Mouse (Mus musculus): ENCODE data around the gene Pgbd5.

DNA sequence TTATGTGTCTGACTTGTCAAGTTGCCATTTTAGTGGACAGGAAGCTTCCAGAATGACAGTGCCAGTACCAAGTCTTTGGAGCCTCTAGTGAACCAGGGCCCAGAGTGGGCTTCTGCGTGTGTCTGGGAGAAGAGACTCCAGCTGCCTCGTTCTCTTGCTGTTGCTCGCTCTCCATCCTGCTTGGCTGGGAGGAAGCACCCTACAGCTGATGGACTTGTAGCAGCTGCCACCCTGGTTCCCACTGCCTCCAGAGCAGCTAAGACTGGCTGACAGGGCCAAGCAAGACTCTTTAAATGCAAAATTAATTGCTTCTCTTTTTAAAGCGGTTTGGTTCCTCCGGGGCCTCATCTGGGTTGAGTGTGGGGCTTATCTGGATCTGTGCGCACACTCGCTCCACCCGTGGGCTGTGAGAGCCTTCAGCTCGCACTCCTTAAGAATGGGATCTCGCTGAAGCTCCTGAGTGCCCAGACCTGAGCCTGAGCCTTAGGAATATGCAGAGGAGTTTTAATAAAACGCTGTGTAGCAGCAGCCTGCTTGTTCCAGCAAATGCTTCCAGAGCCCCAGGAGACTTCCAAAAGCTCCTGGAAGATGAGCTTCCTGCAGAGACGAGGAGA lies 118.1 kb downstream of the Pgbd5 start:
- TF ChIP-seq CTCF (IDR thresholded peaks at IDR 0.05; ENCODE audit: control insufficient read depth, insufficient read depth, insufficient read length) (no peak), MYOG (IDR thresholded peaks at IDR 0.05; ENCODE audit: control insufficient read depth, extremely low read depth, insufficient read length) (no peak), MAX (IDR thresholded peaks at IDR 0.05) (no peak), USF1 (IDR thresholded peaks at IDR 0.05; ENCODE audit: low read depth) (no peak), FOSL1 (IDR thresholded peaks at IDR 0.05; ENCODE audit: insufficient read depth, low read length, poor library complexity, severe bottlenecking) (no peak), CEBPB (IDR thresholded peaks at IDR 0.05; ENCODE audit: low read depth) (no peak), MYOD1 (IDR thresholded peaks at IDR 0.05; ENCODE audit: control insufficient read depth, insufficient read length, low read depth) (no peak)
